In genomic region chr7:3303276-3303781, GRCm38 (mm10) we compare ENCODE assay signal across 8 mouse cellular contexts. TPM values are rescaled to one million over a fixed set of nuclear protein-coding genes. Genes with fewer than 3 reads are reported as not detected.
DNase-seq lines count a peak whose midpoint lies in the region; ATAC-seq and TF ChIP-seq lines count a peak whose summit lies in the region.

No protein-coding gene starts in this region.

- DNase-seq in adrenal gland, adult (ENCODE audit: inconsistent age in 2 of 2, low spot score in 1 of 2): peak; percentile 47 to 62
- DNase-seq in adrenal gland, postnatal 4 days (ENCODE audit: low spot score in 2 of 2): no peak
- peak; percentile 60 for DNase-seq in embryo, embryonic 10.5 days (ENCODE audit: low spot score)
- no peak for DNase-seq in heart, postnatal 0 days (ENCODE audit: low spot score)
- peak; percentile 59 to 70 for DNase-seq in left cerebral cortex, postnatal 25 days (ENCODE audit: low spot score in 2 of 2)
- DNase-seq in mesoderm, embryonic 11.5 days (ENCODE audit: low read depth, low spot score): peak; percentile 60
- DNase-seq in spleen, postnatal 4 days (ENCODE audit: low spot score in 2 of 2): peak; percentile 41 to 70

- intact Hi-C loops in left cerebral cortex, postnatal 25 days (cut with DNase I): loop anchor here (5.0 kb wide), 2 partner anchors 41 to 81 kb away; no protein-coding TSS in a partner anchor

- no peak for TF ChIP-seq POLR2A in ES-Bruce4 (IDR thresholded peaks at IDR 0.05; ENCODE audit: insufficient read depth, low read length)

- no peak for TF ChIP-seq CTCF in ES-Bruce4 (IDR thresholded peaks at IDR 0.05; ENCODE audit: low read depth, low read length)
- no peak for TF ChIP-seq CTCF in heart, postnatal 0 days (IDR thresholded peaks at IDR 0.05; ENCODE audit: low read depth)

- H3K9me3 ChIP-seq in ES-Bruce4 (replicated peaks; ENCODE audit: control insufficient read depth, insufficient read depth, low read length, poor library complexity, severe bottlenecking): no peaks in the 10 kb centered on the region
- no peaks in the 10 kb centered on the region for H3K9me3 ChIP-seq in heart, postnatal 0 days (replicated peaks; ENCODE audit: control insufficient read depth, low read length)

- ATAC-seq in heart, postnatal 0 days (ENCODE audit: insufficient read depth, low read depth): peak; percentile 10; the same call in 1 of the 2 replicates

- WGBS in heart, postnatal 0 days: under 1% methylated on average over 24 of the region's 29 CpGs

- H3K27me3 ChIP-seq in ES-Bruce4 (ENCODE audit: control insufficient read depth, insufficient read depth, low read length, poor library complexity, severe bottlenecking): no peaks in the 10 kb centered on the region
- H3K27me3 ChIP-seq in heart, postnatal 0 days (ENCODE audit: control insufficient read depth, insufficient read depth, low read length): peaks cover 18% of the 10 kb centered on the region

- H3K36me3 ChIP-seq in ES-Bruce4 (ENCODE audit: control insufficient read depth, insufficient read depth, low read length, poor library complexity, severe bottlenecking): peaks cover 8% of the 10 kb centered on the region
- peaks cover 16% of the 10 kb centered on the region for H3K36me3 ChIP-seq in heart, postnatal 0 days (replicated peaks; ENCODE audit: control insufficient read depth, insufficient read depth, low read length)

- TF ChIP-seq EP300 in ES-Bruce4 (IDR thresholded peaks at IDR 0.05; ENCODE audit: insufficient read depth, low read depth, low read length): no peak
- TF ChIP-seq EP300 in heart, postnatal 0 days (IDR thresholded peaks at IDR 0.05; ENCODE audit: low read depth): no peak

- H3K27ac ChIP-seq in ES-Bruce4 (ENCODE audit: insufficient read depth, low read length): no peak overlapping the region
- H3K27ac ChIP-seq in heart, postnatal 0 days (ENCODE audit: low read depth): no peak overlapping the region

- peaks cover 2% of the 10 kb centered on the region for H3K4me1 ChIP-seq in ES-Bruce4 (ENCODE audit: control insufficient read depth, insufficient read depth, low read length)
- peaks cover 6% of the 10 kb centered on the region for H3K4me1 ChIP-seq in heart, postnatal 0 days (ENCODE audit: control insufficient read depth, insufficient read depth)

- H3K4me3 ChIP-seq in ES-Bruce4 (ENCODE audit: low read depth, low read length): peak overlapping the region; percentile 69
- H3K4me3 ChIP-seq in heart, postnatal 0 days (ENCODE audit: low read depth, low read length): peak overlapping the region; percentile 43

- H3K4me2 ChIP-seq in heart, postnatal 0 days (ENCODE audit: low read depth, low read length): peak overlapping the region; percentile 75

- peak overlapping the region; percentile 57 for H3K9ac ChIP-seq in ES-Bruce4 (ENCODE audit: low read depth, poor library complexity, severe bottlenecking)
- H3K9ac ChIP-seq in heart, postnatal 0 days (replicated peaks; ENCODE audit: low read depth, low read length): peak overlapping the region; percentile 52; the same call in 1 of the 2 replicates

RNA-seq across cellular contexts. Expression of gene Prkcg, which starts 14.3 kb away (rescaled TPM):
- total RNA-seq in adrenal gland, postnatal 4 days (2021): 1 to 10 TPM; 2.1 to 2.5 TPM
- polyA plus RNA-seq in ES-Bruce4 (2011; ENCODE audit: insufficient read depth, insufficient read length, low read depth, missing spikeins): 3.0 and 3.4 TPM in 2 replicates
- total RNA-seq in heart, postnatal 0 days (2014; rRNA removed; ENCODE audit: low replicate concordance): 1.8 and 4.2 TPM in 2 replicates
- 0.30 and 0.40 TPM in 2 replicates for polyA plus RNA-seq in heart, postnatal 0 days (2015; fragmentation: Nextera tagmentation; extraction: Ambion mirVana)
- total RNA-seq in left cerebral cortex, postnatal 25 days (2021): 100 to 1,000 TPM; 265 to 294 TPM

RNA-seq across cellular contexts. Expression of gene Myadm, which starts 14.4 kb away (rescaled TPM):
- total RNA-seq in adrenal gland, postnatal 4 days (2021): 100 to 1,000 TPM in 1 of 2 experiments, 10 to 100 TPM in 1; 98.5 to 107 TPM
- polyA plus RNA-seq in ES-Bruce4 (2011; ENCODE audit: insufficient read depth, insufficient read length, low read depth, missing spikeins): 214 and 225 TPM in 2 replicates
- 223 and 238 TPM in 2 replicates for total RNA-seq in heart, postnatal 0 days (2014; rRNA removed; ENCODE audit: low replicate concordance)
- 119 and 123 TPM in 2 replicates for polyA plus RNA-seq in heart, postnatal 0 days (2015; fragmentation: Nextera tagmentation; extraction: Ambion mirVana)
- total RNA-seq in left cerebral cortex, postnatal 25 days (2021): 10 to 100 TPM; 68.0 to 83.2 TPM

RNA-seq across cellular contexts. Expression of gene Cacng7, which starts 29.4 kb away (rescaled TPM):
- 10 to 100 TPM; 17.7 to 20.9 TPM for total RNA-seq in adrenal gland, postnatal 4 days (2021)
- 57.6 and 60.5 TPM in 2 replicates for polyA plus RNA-seq in ES-Bruce4 (2011; ENCODE audit: insufficient read depth, insufficient read length, low read depth, missing spikeins)
- total RNA-seq in heart, postnatal 0 days (2014; rRNA removed; ENCODE audit: low replicate concordance): 4.0 and 6.3 TPM in 2 replicates
- polyA plus RNA-seq in heart, postnatal 0 days (2015; fragmentation: Nextera tagmentation; extraction: Ambion mirVana): 0.15 and 0.29 TPM in 2 replicates
- total RNA-seq in left cerebral cortex, postnatal 25 days (2021): 100 to 1,000 TPM; 169 to 180 TPM

RNA-seq across cellular contexts. Expression of gene Nlrp12, which starts 53.8 kb away (rescaled TPM):
- total RNA-seq in adrenal gland, postnatal 4 days (2021): under 1 TPM; 0.08 to 0.23 TPM
- 0.20 TPM in 1 of 2 replicates, not detected in the other for polyA plus RNA-seq in ES-Bruce4 (2011; ENCODE audit: insufficient read depth, insufficient read length, low read depth, missing spikeins)
- total RNA-seq in heart, postnatal 0 days (2014; rRNA removed; ENCODE audit: low replicate concordance): under 0.01 TPM in 1 of 2 replicates, not detected in the other
- polyA plus RNA-seq in heart, postnatal 0 days (2015; fragmentation: Nextera tagmentation; extraction: Ambion mirVana): 0.01 TPM in 2 replicates
- under 1 TPM in 1 of 2 experiments, not detected in 1; 0.07 TPM for total RNA-seq in left cerebral cortex, postnatal 25 days (2021)

Comparison
In these comparisons a context has a peak if more than half of its experiments do, and no peak if none do; other contexts are left out.
1. DNase-seq: peak in adrenal gland, adult (2 of 2), embryo, embryonic 10.5 days (single experiment), left cerebral cortex, postnatal 25 days (2 of 2), mesoderm, embryonic 11.5 days (single experiment) and spleen, postnatal 4 days (2 of 2); none in adrenal gland, postnatal 4 days (0 of 2) and heart, postnatal 0 days (single experiment).
2. RNA of gene Prkcg, which starts 14.3 kb away (total RNA-seq): 265 to 294 TPM in left cerebral cortex, postnatal 25 days; 2.1 to 2.5 TPM in adrenal gland, postnatal 4 days and 1.8 to 4.2 TPM in heart, postnatal 0 days; every median in the first group is over 10 times any median in the second.
3. RNA of gene Cacng7, which starts 29.4 kb away (total RNA-seq): 169 to 180 TPM in left cerebral cortex, postnatal 25 days; 17.7 to 20.9 TPM in adrenal gland, postnatal 4 days and 4.0 to 6.3 TPM in heart, postnatal 0 days; every median in the first group is over 4 times any median in the second.